Mouse (Mus musculus) ES-Bruce4 (cell line): ENCODE results near the gene Wnt7b.

ENCODE experiments used
- CTCF ChIP-seq: IDR thresholded peaks from one replicate; pipeline ENCODE4 v1.8.1; 2011; ENCODE audit warnings: low read depth, low read length
- EP300 ChIP-seq: IDR thresholded peaks from 2 replicates; pipeline ENCODE4 v1.6.1; 2011; ENCODE audit warnings: low read depth, low read length; ENCODE audit not compliant: insufficient read depth
- POLR2A ChIP-seq: IDR thresholded peaks from one replicate; pipeline ENCODE4 v1.8.1; 2011; ENCODE audit warnings: low read length; ENCODE audit not compliant: insufficient read depth

GRCm38 (mm10) chr15:85605962-85606610 is 23.8 kb upstream of the Wnt7b start:
- TF ChIP-seq CTCF = no peak
- TF ChIP-seq EP300 = no peak
- no peak for TF ChIP-seq POLR2A
